Mouse (Mus musculus) thymus, adult 2 months (tissue): ENCODE results near the gene Gpr27. TPM values are rescaled to one million over a fixed set of nuclear protein-coding genes. Genes with fewer than 3 reads are reported as not detected.

Source experiments
- DNase-seq: peaks from one replicate; pipeline ENCODE4 v3.0.0; 2021
- H3K27ac ChIP-seq: fragments of 200-500 bp; 2 replicates; pipeline ENCODE4 v1.5.1; 2012; ENCODE audit warnings: low read length, control low read depth; ENCODE audit not compliant: control insufficient read depth, insufficient read depth
- H3K27me3 ChIP-seq: fragments of 200-500 bp; 2 replicates; pipeline ENCODE4 v1.6.1; 2012; ENCODE audit warnings: mild to moderate bottlenecking, low read length, moderate library complexity, mixed read lengths; ENCODE audit not compliant: control insufficient read depth, insufficient read depth
- H3K36me3 ChIP-seq: fragments of 200-500 bp; 2 replicates; pipeline ENCODE4 v1.6.1; 2012; ENCODE audit warnings: mild to moderate bottlenecking, low read length, moderate library complexity; ENCODE audit not compliant: control insufficient read depth, insufficient read depth
- H3K4me1 ChIP-seq: fragments of 200-500 bp; replicated peaks from 2 replicates; pipeline ENCODE4 v1.6.1; 2012; ENCODE audit warnings: low read length; ENCODE audit not compliant: control insufficient read depth, insufficient read depth
- H3K4me3 ChIP-seq: fragments of 200-500 bp; 2 replicates; pipeline ENCODE4 v1.5.1; 2012; ENCODE audit warnings: mild to moderate bottlenecking, low read length, control low read depth, moderate library complexity; ENCODE audit not compliant: control insufficient read depth, insufficient read depth
- CTCF ChIP-seq: fragments of 200-500 bp; IDR thresholded peaks from 2 replicates; pipeline ENCODE4 v1.5.1; 2012; ENCODE audit warnings: mild to moderate bottlenecking, control low read depth, low read length, moderate library complexity, borderline replicate concordance; ENCODE audit not compliant: control insufficient read depth, poor library complexity, insufficient read depth; ENCODE audit errors: extremely low read depth
- POLR2A ChIP-seq: fragments of 200-500 bp; IDR thresholded peaks from 2 replicates; pipeline ENCODE4 v1.6.1; 2012; ENCODE audit warnings: mild to moderate bottlenecking, low read length, control low read depth, moderate library complexity; ENCODE audit not compliant: control insufficient read depth, poor library complexity, insufficient read depth; ENCODE audit errors: extremely low read depth
- WGBS: fragments of 180-500 bp; shearing (Covaris S2); methylation state at CpG from one replicate; pipeline ENCODE4 v1.1.7; 2018; 5-methylcytosine and 5-hydroxymethylcytosine counted together
- polyA plus RNA-seq: library from polyadenylated mRNA; depleted of rRNA; stranded (reverse); fragments of >200 nt; gene quantifications from 2 replicates; pipeline ENCODE4 v1.2.3, GENCODE M21; 2012

Gene Gpr27
- polyA plus RNA-seq, 1 experiment = 2.1 TPM

- Histone ChIP-seq H3K4me1 (no peaks in the 10 kb centered on the region), H3K36me3 (no peaks in the 10 kb centered on the region), H3K27me3 (peaks cover 9% of the 10 kb centered on the region; the same call in 1 of the 2 replicates), H3K27ac (no peak within 1 kb of the TSS), H3K4me3 (no peak within 1 kb of the TSS)
- 2% methylated on average over 58 of the region's 61 CpGs for WGBS
- no peak for TF ChIP-seq CTCF
- TF ChIP-seq POLR2A = no peak
- no peak for DNase-seq
Measured at GRCm38 (mm10) chr6:99725971-99726561, 33.6 kb downstream of the Gpr27 start, which contains the start of gene Prok2. TSS of gene Prok2 (minus strand) at chr6:99726392.

GRCm38 (mm10) chr6:99726576-99727303, 34.3 kb downstream of the Gpr27 start:
- Histone ChIP-seq H3K27ac (no peak overlapping the region), H3K36me3 (no peaks in the 10 kb centered on the region), H3K4me3 (no peak overlapping the region), H3K4me1 (no peaks in the 10 kb centered on the region), H3K27me3 (peaks cover 9% of the 10 kb centered on the region; the same call in 1 of the 2 replicates)
- TF ChIP-seq POLR2A (no peak), CTCF (no peak)
- DNase-seq = no peak
- 7% methylated on average over 22 of the region's 22 CpGs for WGBS

- TF ChIP-seq CTCF = no peak
- TF ChIP-seq POLR2A = no peak
- no peak overlapping the region for H3K27ac ChIP-seq
- peaks cover 6% of the 10 kb centered on the region; the same call in 1 of the 2 replicates for H3K27me3 ChIP-seq
- no peak for DNase-seq
- no peaks in the 10 kb centered on the region for H3K36me3 ChIP-seq
- 78% methylated on average over 4 of the region's 4 CpGs for WGBS
- no peak overlapping the region for H3K4me3 ChIP-seq
- H3K4me1 ChIP-seq = no peaks in the 10 kb centered on the region
Measured at GRCm38 (mm10) chr6:99729853-99730252, 37.4 kb downstream of the Gpr27 start.

- Histone ChIP-seq H3K4me1 (no peaks in the 10 kb centered on the region), H3K36me3 (no peaks in the 10 kb centered on the region), H3K27me3 (no peaks in the 10 kb centered on the region), H3K4me3 (no peak overlapping the region), H3K27ac (no peak overlapping the region)
- 69% methylated on average over 4 of the region's 4 CpGs for WGBS
- TF ChIP-seq POLR2A (no peak), CTCF (no peak)
- no peak for DNase-seq
Measured at GRCm38 (mm10) chr6:99731926-99732325, 39.4 kb downstream of the Gpr27 start.

- WGBS = 93% methylated on average over 8 of the region's 8 CpGs
Measured at GRCm38 (mm10) chr6:99732673-99733072, 40.2 kb downstream of the Gpr27 start.

GRCm38 (mm10) chr6:99734666-99735065, 42.2 kb downstream of the Gpr27 start:
- H3K27ac ChIP-seq = no peak overlapping the region
- H3K36me3 ChIP-seq = no peaks in the 10 kb centered on the region
- TF ChIP-seq POLR2A (no peak), CTCF (no peak)
- WGBS = 94% methylated on average over 5 of the region's 5 CpGs
- no peaks in the 10 kb centered on the region; the same call in 1 of the 2 replicates for H3K4me1 ChIP-seq
- no peaks in the 10 kb centered on the region for H3K27me3 ChIP-seq
- DNase-seq = no peak
- no peak overlapping the region for H3K4me3 ChIP-seq

More at GRCm38 (mm10) chr6:99732673-99733072, 40.2 kb downstream of the Gpr27 start:
- Histone ChIP-seq H3K4me1 (no peaks in the 10 kb centered on the region), H3K36me3 (no peaks in the 10 kb centered on the region), H3K4me3 (no peak overlapping the region), H3K27ac (no peak overlapping the region), H3K27me3 (no peaks in the 10 kb centered on the region)
- DNase-seq = no peak
- TF ChIP-seq CTCF (no peak), POLR2A (no peak)
